Mouse (Mus musculus) regulatory T cell (primary cell): ENCODE measurements around the gene Hrh2.

Experiments used
- in situ Hi-C: fragments of 300-600 bp; cut with MboI, MseI; formaldehyde crosslinking; loops from one replicate; pipeline ENCODE4 v1.15.1; 2025; ENCODE audit warnings: high pct_unique_total_duplicates

Hrh2 gene

GRCm38 (mm10) chr13:54262741-54263510 lies 71.0 kb downstream of the Hrh2 start:
- in situ Hi-C loops, result no loop called here

DNA sequence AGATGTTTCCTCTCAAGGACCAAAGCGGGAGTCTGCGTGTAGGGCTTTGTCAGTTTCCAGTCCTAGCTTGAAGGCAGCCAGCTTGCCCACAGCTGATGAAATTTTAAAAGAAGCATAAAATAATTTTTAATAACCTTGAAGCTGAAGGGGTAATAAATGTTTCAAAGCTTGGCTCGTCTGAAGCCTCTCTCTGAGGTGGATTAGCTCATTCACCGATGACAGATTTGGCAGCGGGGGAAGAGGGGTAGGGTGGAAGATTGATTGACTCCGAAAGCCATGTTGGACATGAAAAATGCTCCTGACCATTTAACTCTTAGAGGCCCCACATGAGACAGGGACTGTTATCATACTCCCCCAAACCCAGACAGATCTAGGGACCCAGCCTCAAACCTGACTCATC lies 71.7 kb downstream of the Hrh2 start:
- in situ Hi-C loops, result no loop called here

DNA sequence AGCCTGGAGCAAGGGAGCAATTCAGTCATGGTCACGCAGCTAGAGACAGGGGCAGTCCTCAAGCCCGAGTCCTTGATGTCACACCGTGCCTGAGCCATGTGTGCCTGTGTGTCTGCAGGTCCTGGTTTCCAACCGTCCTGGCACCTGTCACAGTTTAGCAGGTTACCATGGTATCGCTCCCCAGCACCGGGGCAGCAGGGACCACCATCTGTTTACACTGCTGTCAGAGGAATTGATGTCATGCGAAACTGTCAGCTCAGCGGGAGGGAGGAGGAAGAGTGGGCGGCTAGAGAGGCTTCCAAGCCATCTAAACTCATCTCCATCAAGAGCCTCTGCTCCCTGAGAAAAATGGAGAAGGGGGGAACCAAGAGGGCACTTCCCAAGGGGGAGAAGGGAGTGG lies 74.5 kb downstream of the Hrh2 start:
- in situ Hi-C loops, result no loop called here

DNA sequence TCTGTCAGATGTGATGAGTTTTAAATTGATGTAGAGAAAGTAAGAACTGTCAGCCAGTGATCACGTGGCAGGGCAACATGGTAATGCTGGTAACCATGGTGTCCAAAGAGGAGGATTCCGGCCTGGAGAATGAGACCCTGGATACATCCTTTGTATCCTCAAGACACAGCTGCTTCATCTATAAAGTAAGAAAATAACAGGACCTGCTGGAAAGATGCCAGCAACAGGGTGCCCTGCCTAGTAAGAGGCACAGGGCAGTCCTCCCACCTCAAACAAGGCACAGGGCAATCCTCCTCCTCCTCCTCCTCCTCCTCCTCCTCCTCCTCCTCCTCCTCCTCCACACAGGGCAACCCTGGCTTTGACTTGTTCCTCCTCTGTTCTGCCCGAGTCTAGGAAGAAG lies 77.2 kb downstream of the Hrh2 start:
- in situ Hi-C loops, result no loop called here

- in situ Hi-C loops, result no loop called here
Measured at GRCm38 (mm10) chr13:54269628-54270027, 77.7 kb downstream of the Hrh2 start.

- in situ Hi-C loops, result no loop called here
Measured at GRCm38 (mm10) chr13:54272076-54272475, 80.1 kb downstream of the Hrh2 start.

DNA sequence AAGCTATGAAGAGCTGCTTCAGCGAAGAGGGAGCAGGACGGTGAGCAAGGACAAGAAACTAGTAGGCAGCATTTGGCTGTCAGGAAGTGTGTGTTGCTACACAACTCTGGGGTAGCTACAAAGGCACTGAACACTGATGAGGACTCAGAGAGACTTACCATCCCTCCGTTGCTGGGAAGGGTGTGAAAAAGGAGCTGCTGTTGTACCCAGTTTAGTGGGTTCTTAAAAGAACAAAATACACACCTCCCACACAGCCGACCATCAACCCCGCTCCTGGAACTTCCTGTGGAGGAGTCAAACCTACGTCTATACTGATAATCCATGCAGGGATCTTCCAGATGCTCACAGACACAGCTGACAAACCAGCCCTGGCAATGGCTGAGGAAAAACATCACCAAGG lies 85.5 kb downstream of the Hrh2 start:
- in situ Hi-C loops, result no loop called here

DNA sequence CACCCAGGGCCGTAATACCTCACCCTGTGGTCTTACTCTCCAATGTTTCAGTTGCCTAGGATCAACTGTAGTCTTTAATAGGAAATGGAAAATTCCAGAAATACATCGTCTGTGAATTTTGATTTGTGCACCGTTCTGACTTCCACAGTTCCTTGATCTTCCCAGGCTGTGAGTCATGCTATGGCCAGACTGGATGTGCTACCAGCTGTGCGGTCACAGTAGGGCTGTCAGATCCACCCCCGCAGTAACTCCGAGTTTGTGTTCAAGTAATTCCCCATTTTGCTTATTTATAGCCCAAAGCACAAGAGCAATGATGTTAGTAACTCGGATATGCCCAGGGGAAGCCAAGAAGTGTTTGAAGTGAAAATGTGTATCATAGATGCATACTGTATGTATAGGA lies 88.4 kb downstream of the Hrh2 start:
- in situ Hi-C loops, result no loop called here

DNA sequence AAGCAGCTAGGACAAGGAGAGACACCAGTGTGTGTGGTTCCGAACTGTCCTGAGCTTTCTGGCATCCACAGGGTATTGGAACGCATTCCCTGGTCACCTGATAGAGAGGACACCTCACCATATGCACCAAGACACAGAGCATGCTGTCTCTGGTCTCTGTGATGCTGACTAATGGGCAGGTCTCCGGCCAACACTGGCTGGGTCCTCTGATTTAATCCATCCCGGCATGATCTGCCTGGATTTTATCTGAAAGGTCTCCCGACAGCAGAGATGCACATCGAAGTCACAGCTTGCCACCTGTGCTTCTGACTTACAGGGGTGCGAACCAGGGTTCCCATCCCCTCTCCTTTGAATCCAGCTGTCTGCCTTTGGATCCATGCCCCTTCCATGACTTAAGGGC lies 89.2 kb downstream of the Hrh2 start:
- in situ Hi-C loops, result no loop called here

- in situ Hi-C loops, result no loop called here
Measured at GRCm38 (mm10) chr13:54281623-54282022, 89.7 kb downstream of the Hrh2 start.

DNA sequence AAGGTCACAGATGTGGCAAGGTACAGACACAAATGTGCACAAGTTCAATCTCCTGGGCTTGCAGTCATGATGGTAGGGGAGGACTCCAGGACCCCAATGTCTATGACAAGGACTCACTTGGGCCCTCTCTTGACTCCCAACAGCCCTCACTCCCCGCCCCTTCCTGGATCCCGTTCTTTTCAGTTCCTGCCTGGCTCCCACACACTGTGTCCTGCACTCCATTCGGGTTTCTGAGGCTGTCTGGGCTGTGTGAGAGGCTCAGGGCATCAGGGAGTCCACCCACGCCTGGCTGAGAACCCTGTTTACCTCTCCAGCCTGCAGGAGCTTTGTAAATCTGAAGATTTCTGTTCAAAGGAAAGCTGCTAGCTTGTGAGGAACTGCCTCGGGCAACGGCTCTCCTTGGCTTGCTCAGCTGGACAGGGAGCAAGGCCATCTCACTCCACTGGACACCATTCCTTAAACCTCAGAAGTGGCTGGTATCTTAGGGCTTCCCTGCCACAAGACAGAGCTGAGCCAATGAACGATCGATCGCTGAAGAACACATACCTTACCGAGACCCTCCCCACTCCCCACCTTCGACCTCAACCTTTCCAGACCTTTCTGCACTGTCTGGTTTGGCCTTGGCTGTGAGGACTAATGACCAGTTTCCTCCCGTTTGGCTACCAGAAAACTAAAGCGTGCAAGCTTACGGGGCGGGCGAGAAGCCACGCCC lies 90.4 kb downstream of the Hrh2 start:
- in situ Hi-C loops, result no loop called here

- in situ Hi-C loops, result no loop called here
Measured at GRCm38 (mm10) chr13:54282861-54283206, 90.9 kb downstream of the Hrh2 start.
